Mouse (Mus musculus): Measurements from ENCODE around the gene Gsdma2. TPM values are rescaled to one million over a fixed set of nuclear protein-coding genes. Genes with fewer than 3 reads are reported as not detected.

Gene Gsdma2
- total RNA-seq, 1 experiment from 2014 or later: 2.0 TPM

DNA sequence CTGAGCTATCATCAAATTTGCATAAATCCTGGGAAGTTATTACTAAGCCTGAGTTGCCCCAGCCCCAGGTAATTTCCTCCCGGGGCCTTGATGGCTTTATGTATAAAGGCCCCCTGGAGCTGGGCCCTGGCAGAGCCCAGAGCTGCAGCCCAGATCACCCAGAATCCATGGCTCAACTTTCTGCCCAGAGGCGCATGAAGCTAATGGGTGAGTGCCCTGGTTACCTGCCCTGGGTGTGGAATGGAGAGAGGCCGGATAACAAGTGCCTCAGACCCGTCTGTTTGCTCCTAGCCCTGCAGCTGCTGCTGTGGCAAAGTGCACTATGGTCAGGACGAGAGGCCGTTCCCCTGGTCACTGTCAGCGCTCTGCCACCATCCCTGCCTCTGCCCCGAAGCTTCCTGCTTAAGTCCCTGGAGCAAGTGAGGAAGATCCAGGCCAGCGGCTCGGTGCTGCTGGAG, 54.7 kb downstream of the Gsdma2 start, which contains the start of gene Csf3:
Gene Csf3, plus strand, starts transcription at position 51 of the 458 bp plus-strand sequence.
- DNase-seq: no peak

DNA sequence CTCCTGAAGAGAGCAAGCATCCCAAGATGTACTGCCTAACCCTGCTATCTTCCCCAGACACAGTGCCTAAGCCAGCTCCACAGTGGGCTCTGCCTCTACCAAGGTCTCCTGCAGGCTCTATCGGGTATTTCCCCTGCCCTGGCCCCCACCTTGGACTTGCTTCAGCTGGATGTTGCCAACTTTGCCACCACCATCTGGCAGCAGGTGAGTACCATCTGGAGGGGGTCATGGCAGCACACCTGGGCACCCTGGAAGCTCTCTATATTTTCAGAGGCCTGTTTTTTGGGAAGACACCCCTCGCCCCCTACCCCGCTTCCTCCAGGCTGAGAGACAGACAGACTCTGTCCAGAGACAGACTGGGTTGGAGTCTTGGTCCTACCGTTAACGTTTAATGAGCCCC, 55.8 kb downstream of the Gsdma2 start:
- DNase-seq: no peak

GRCm38 (mm10) chr11:98705021-98705420, 58.5 kb downstream of the Gsdma2 start:
- no peak for DNase-seq

Other genes with a start within 250 kb of the Gsdma2 start
- gene Pgap3, start 246.3 kb upstream of the Gsdma2 start, total RNA-seq (2021): 5.3 and 5.9 TPM in 2 replicates
- gene Erbb2, start 234.3 kb upstream of the Gsdma2 start, total RNA-seq (2021): 5.9 and 6.8 TPM in 2 replicates
- 70.4 and 74.3 TPM in 2 replicates for gene Mien1, start 207.8 kb upstream of the Gsdma2 start, total RNA-seq (2021)
- 0.53 and 10.7 TPM in 2 replicates for gene Grb7, start 200.4 kb upstream of the Gsdma2 start, total RNA-seq (2021)
- 3.3 and 14.3 TPM in 2 replicates for gene Ikzf3, start 100.7 kb upstream of the Gsdma2 start, total RNA-seq (2021)
- gene Zpbp2, start 95.7 kb upstream of the Gsdma2 start, total RNA-seq (2021): not detected in 2 replicates
- 141 and 150 TPM in 2 replicates for gene Ormdl3, start 59.4 kb upstream of the Gsdma2 start, total RNA-seq (2021)
- gene Lrrc3c, start 48.5 kb upstream of the Gsdma2 start, total RNA-seq (2021): not detected in 2 replicates
- 15.0 and 17.2 TPM in 2 replicates for gene Gm12355, start 21.1 kb upstream of the Gsdma2 start, total RNA-seq (2021)
- gene Gsdma3, start 20.4 kb upstream of the Gsdma2 start, total RNA-seq (2021): 25.4 and 31.6 TPM in 2 replicates
- gene Gsdma, start 17.6 kb downstream of the Gsdma2 start, total RNA-seq (2021): 0.11 TPM in 1 of 2 replicates, not detected in the other
- 114 TPM in 2 replicates for gene Psmd3, start 35.8 kb downstream of the Gsdma2 start, total RNA-seq (2021)
- not detected in 2 replicates for gene Csf3, start 54.5 kb downstream of the Gsdma2 start, total RNA-seq (2021)
- 47.4 and 55.5 TPM in 2 replicates for gene Med24, start 82.7 kb downstream of the Gsdma2 start, total RNA-seq (2021)
- gene Thra, start 93.9 kb downstream of the Gsdma2 start, total RNA-seq (2021): 106 and 124 TPM in 2 replicates
- gene Nr1d1, start 128.6 kb downstream of the Gsdma2 start, total RNA-seq (2021): 32.9 and 51.0 TPM in 2 replicates
- gene Msl1, start 148.8 kb downstream of the Gsdma2 start, total RNA-seq (2021): 88.5 and 88.7 TPM in 2 replicates
- gene Casc3, start 158.1 kb downstream of the Gsdma2 start, total RNA-seq (2021): 37.8 and 38.8 TPM in 2 replicates
- gene Rapgefl1, start 190.0 kb downstream of the Gsdma2 start, total RNA-seq (2021): 0.79 and 0.93 TPM in 2 replicates
- gene Wipf2, start 216.9 kb downstream of the Gsdma2 start, total RNA-seq (2021): 16.6 and 21.3 TPM in 2 replicates

Data from adrenal gland, postnatal 14 days (tissue).